Mouse (Mus musculus) myocyte (in vitro differentiated cells): ENCODE data around the gene Grtp1.

Source experiments
- CEBPB ChIP-seq: IDR thresholded peaks from 2 replicates; pipeline ENCODE4 v1.6.1; 2011; ENCODE audit warnings: mild to moderate bottlenecking, moderate library complexity; ENCODE audit not compliant: poor library complexity, insufficient read depth, severe bottlenecking
- E2F4 ChIP-seq: IDR thresholded peaks from one replicate; pipeline ENCODE4 v1.6.1; 2011; ENCODE audit warnings: mild to moderate bottlenecking, control low read depth, moderate library complexity; ENCODE audit not compliant: insufficient read depth
- MAX ChIP-seq: IDR thresholded peaks from one replicate; pipeline ENCODE4 v1.6.1; 2011; ENCODE audit warnings: low read depth, mild to moderate bottlenecking, control low read depth
- MYOD1 ChIP-seq, 3 experiments: IDR thresholded peaks; one replicate each; pipeline ENCODE4 v1.6.1; 2011; ENCODE audit warnings: control low read depth in 2 of 3, low read depth in 2 of 3, mild to moderate bottlenecking in 2 of 3, moderate library complexity in 1 of 3; ENCODE audit not compliant: insufficient read length in 2 of 3, control insufficient read depth in 1 of 3
- MYOG ChIP-seq, 3 experiments: IDR thresholded peaks; one replicate each; pipeline ENCODE4 v1.6.1; 2011; ENCODE audit warnings: control low read depth in 2 of 3, low read depth in 2 of 3, mild to moderate bottlenecking in 2 of 3; ENCODE audit not compliant: insufficient read length in 2 of 3, control insufficient read depth in 1 of 3, insufficient read depth in 1 of 3
- POLR2A ChIP-seq: IDR thresholded peaks from one replicate; pipeline ENCODE4 v1.6.1; 2011; ENCODE audit warnings: low read depth, mild to moderate bottlenecking, control low read depth, moderate library complexity; ENCODE audit not compliant: insufficient read length
- POLR2AphosphoS2 ChIP-seq: IDR thresholded peaks from one replicate; pipeline ENCODE4 v1.6.1; 2011; ENCODE audit warnings: low read depth, control low read depth; ENCODE audit not compliant: insufficient read length
- REST ChIP-seq: IDR thresholded peaks from one replicate; pipeline ENCODE4 v1.6.1; 2011; ENCODE audit warnings: mild to moderate bottlenecking, control low read depth, moderate library complexity; ENCODE audit not compliant: insufficient read depth, insufficient read length
- SRF ChIP-seq: IDR thresholded peaks from one replicate; pipeline ENCODE4 v1.6.1; 2011; ENCODE audit warnings: low read depth; ENCODE audit not compliant: control insufficient read depth, insufficient read length
- TCF12 ChIP-seq: IDR thresholded peaks from one replicate; pipeline ENCODE4 v1.6.1; 2011; ENCODE audit warnings: mild to moderate bottlenecking, control low read depth; ENCODE audit not compliant: poor library complexity, insufficient read depth, severe bottlenecking
- TCF3 ChIP-seq: IDR thresholded peaks from one replicate; pipeline ENCODE4 v1.6.1; 2011; ENCODE audit warnings: low read depth, control low read depth; ENCODE audit not compliant: insufficient read length
- USF1 ChIP-seq: IDR thresholded peaks from one replicate; pipeline ENCODE4 v1.6.1; 2011; ENCODE audit warnings: low read depth, mild to moderate bottlenecking, control low read depth, moderate library complexity

DNA sequence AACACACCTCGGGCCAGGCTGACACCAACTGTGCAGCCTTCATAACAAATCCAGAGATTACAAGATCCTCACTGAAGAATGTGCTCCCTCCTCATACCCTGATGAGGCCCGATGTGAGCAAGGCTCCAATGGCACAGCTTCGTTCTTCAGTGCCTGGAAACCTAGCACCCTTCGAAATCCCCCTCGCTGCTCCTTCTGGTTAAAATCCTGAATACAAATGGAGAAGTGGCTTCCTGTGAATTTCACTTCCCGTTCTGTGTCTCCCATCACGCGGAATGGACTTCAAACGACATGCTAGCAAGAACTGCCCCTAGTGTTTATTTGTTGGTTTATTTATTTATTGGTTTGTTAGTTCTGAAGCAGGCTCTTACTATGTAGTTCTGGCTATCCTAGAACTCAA lies 45.1 kb downstream of the Grtp1 start:
- TF ChIP-seq MYOG (IDR thresholded peaks at IDR 0.05; ENCODE audit: control insufficient read depth in 1 of 3, insufficient read depth in 1 of 3, insufficient read length in 2 of 3, low read depth in 2 of 3) (no peak), USF1 (no peak), MAX (no peak), POLR2A (no peak), REST (no peak), POLR2AphosphoS2 (no peak), MYOD1 (IDR thresholded peaks at IDR 0.05; ENCODE audit: control insufficient read depth in 1 of 3, insufficient read length in 2 of 3, low read depth in 2 of 3) (no peak), TCF12 (no peak), CEBPB (no peak), E2F4 (no peak), SRF (no peak), TCF3 (no peak)
